Mouse (Mus musculus): Measurements from ENCODE around the gene Ints14. TPM values are rescaled to one million over a fixed set of nuclear protein-coding genes. Genes with fewer than 3 reads are reported as not detected.
"Not testable (repeated sequence)": the region's sequence is repeated elsewhere in the genome, so short reads cannot be mapped to it uniquely, and the experiment has no call there.

Gene Ints14
- total RNA-seq, 1 experiment from 2014 or later: 27.2 TPM

- DNase-seq: no peak
Measured at GRCm38 (mm10) chr9:65019146-65019545, 58.4 kb downstream of the Ints14 start.

GRCm38 (mm10) chr9:65020128-65020527, 59.4 kb downstream of the Ints14 start:
- no peak for DNase-seq

- peak; percentile 96 for DNase-seq
Measured at GRCm38 (mm10) chr9:65020991-65021886, 60.5 kb downstream of the Ints14 start, which contains the start of gene Hacd3. Hacd3 (minus strand) TSS chr9:65021693.

DNA sequence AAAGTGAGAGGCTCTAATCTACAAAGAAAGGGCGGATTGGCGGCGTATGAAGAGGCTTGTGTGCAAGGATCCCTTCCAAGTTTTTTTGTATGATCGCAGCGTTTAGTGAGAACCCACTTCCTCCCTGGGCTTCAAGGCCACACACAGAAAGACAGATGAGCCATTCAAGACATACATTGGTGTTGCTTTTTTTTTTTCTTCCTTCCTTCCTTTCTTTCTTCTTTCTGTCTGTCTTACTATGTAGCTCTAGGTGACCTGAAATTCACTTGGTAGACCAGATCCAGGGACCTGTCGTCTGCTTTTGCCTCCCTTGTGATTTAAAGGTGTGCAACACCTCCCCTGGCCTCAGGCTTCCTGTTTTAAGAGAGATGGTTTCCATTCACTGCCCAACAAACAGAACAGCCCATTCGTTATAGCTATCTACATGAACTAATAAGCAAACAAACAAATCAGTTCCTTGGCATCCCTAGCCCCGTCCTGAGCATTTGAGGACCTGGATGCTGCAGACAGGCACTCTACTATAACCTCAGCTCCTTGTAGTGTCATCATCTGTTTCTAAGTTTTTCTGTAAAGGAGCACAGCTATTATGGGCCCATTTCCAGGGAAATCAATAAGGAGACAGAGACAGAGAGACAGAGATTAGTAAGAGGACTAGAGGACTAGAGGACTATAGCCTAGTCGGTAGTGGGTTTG, 61.3 kb downstream of the Ints14 start:
- no peak for DNase-seq

DNA sequence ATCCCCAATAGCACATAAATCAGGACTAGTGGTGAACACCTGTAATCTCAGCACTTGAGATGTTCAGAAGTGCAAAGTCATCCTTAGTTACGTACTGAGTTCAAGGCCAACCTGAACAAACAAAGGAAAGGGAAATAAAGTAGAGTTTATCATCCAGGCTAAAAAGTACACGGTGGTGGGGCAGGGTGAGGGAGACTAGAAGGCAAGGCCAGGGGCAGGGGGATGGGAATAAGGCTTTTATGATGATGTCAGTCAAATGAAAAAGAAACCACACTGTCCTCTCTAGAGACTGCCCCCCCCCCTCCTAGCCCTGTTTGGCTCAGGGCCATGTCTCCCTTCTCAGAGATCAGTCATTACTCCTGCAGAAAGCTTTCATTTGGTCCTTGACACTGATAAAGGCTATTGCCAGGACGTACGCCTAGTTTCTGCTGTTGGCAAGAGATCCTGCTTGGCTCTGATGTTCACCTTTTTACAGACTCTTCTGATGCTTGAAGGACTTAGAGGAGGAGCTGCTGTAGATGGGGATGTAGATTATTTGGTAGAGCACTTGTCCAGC, 62.0 kb downstream of the Ints14 start:
- DNase-seq: peak; percentile 87

- DNase-seq: no peak
Measured at GRCm38 (mm10) chr9:65023447-65023846, 62.7 kb downstream of the Ints14 start.

DNA sequence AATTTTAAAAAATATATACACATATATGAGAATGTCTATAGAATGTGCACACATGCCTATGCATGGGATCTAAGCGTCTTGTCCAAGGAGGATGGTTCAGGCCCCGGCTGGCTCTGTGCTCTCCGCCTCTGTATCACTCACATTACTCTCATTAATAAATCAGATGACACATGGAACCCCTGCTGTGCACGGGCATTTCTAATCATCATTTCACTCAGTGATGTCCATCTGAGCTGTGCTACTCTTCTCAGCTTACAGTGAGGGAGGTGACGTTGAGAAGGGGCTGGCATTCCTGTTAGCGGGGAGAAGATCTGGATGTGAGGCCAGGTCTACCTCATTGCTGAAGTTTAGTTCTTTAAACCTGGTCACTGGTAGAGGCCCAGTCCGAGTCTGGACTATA, 66.5 kb downstream of the Ints14 start:
- no peak for DNase-seq

DNA sequence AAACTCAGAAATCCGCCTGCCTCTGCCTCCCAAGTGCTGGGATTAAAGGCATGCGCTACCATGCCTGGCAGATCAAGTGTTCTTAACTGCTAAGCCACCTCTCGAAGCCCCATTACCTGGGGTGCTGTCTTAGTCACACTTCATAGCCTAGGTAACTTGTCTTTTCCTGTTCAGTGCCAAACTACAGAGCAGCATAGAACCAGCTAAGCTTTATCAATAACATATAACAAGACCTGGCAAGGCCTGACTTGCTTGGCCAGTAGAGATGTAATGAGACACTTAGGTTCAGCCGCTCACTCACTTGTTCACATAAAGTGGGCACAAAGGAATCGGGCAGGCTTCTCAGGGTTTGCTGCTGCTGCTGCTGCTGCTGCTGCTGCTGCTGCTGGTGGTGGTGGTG, 67.6 kb downstream of the Ints14 start:
- no peak for DNase-seq

DNA sequence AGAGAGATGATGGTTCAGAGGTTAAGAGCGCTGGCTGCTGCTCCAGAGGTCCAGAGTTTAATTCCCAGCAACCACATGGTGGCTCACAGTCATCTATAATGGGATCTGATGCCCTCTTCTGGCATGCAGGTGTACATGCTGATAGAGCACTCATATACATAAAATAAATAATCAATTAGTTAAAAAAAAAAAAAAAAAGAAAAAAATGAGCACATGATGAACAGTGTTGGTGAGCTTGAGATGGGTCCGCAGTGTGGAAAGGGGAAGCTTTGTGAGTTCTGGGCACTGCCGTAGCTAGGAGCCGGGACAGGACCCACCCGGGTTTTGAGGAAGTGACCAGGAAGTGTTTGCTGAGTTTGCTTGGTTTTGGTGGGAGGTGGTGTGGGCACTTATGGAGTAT, 70.7 kb downstream of the Ints14 start:
- not testable (repeated sequence) for DNase-seq

- DNase-seq: no peak
Measured at GRCm38 (mm10) chr9:65031894-65032268, 71.2 kb downstream of the Ints14 start.

GRCm38 (mm10) chr9:65032269-65033108, 71.8 kb downstream of the Ints14 start, which contains the start of gene Dpp8:
Dpp8 (plus strand) TSS chr9:65032414.
- peak; percentile 96 for DNase-seq

DNA sequence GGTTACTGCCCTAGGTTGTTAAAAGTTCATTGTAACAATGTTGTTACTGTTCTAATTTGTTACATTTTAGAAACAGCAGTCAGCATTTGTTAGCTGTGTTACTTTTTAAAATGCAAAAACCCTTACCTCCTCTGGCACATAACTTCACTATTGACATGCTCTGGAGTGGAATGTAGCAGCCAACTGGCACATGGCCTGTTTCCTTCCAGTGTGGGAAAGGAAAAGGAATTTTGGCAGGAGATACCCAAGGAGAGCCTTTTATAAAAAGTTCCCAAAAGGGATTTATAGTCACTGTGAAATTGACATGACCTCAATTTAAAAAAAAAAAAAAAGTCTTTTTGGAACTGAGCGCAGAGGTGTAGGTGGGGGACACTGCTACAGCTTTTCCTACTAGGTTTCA, 75.8 kb downstream of the Ints14 start:
- DNase-seq: peak; percentile 72

Small RNA genes lying within 50 kb of the gene (microRNA-seq; reads per million reads assigned to microRNA genes)
- gene Gm25640: 0 reads per million in 2 experiments

Other genes with a start within 250 kb of the Ints14 start
- gene Rab11a, start 223.1 kb upstream of the Ints14 start, total RNA-seq (2021): 226 and 237 TPM in 2 replicates
- gene Dennd4a, start 149.6 kb upstream of the Ints14 start, total RNA-seq (2021): 18.6 and 20.7 TPM in 2 replicates
- gene Slc24a1, start 9.3 kb upstream of the Ints14 start, total RNA-seq (2021): 0.07 and 0.15 TPM in 2 replicates
- 179 and 191 TPM in 2 replicates for gene Hacd3, start 60.8 kb downstream of the Ints14 start, total RNA-seq (2021)
- gene Dpp8, start 71.5 kb downstream of the Ints14 start, total RNA-seq (2021): 86.9 and 89.5 TPM in 2 replicates
- gene Igdcc4, start 140.6 kb downstream of the Ints14 start, total RNA-seq (2021): 18.3 and 23.2 TPM in 2 replicates
- 1.2 and 1.4 TPM in 2 replicates for gene Igdcc3, start 180.3 kb downstream of the Ints14 start, total RNA-seq (2021)
- 15.2 and 17.3 TPM in 2 replicates for gene Parp16, start 234.4 kb downstream of the Ints14 start, total RNA-seq (2021)